Comparison of ENCODE assay signal across 7 mouse cellular contexts in the genomic region with DNA sequence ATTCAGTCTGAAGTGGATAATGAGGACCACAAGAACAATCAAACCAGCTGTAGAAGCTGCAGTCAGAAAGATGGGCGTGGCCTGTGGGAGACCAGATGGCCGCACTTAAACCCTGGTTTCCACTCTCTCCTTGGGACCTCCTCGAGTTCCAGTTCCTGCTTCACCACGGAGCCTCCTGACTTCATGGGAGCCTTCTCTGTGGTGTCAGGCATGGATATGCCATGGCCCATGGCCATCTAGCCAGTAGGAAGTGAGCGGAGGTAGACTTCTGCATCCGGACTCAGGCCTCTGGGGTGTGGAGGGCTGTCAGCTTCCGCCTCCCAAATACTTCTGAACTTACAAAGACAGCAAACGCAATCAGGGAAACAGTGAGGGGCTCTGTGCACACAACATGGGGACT.
DNase-seq lines count a peak whose midpoint lies in the region; ATAC-seq and TF ChIP-seq lines count a peak whose summit lies in the region.

No protein-coding gene starts in this region.

- H3K4me1 ChIP-seq in forebrain, embryonic 15.5 days: peaks cover 59% of the 10 kb centered on the region
- H3K4me1 ChIP-seq in liver, embryonic 13.5 days (replicated peaks): peaks cover 12% of the 10 kb centered on the region
- H3K4me1 ChIP-seq in midbrain, postnatal 0 days (ENCODE audit: insufficient read depth, low read length): no peaks in the 10 kb centered on the region

- peak overlapping the region; percentile 71 for H3K27ac ChIP-seq in forebrain, embryonic 15.5 days (replicated peaks)
- peak overlapping the region; percentile 53 for H3K27ac ChIP-seq in liver, embryonic 13.5 days
- no peak overlapping the region for H3K27ac ChIP-seq in midbrain, postnatal 0 days (ENCODE audit: low read depth, low read length)

- no peaks in the 10 kb centered on the region for H3K27me3 ChIP-seq in forebrain, embryonic 15.5 days
- no peaks in the 10 kb centered on the region for H3K27me3 ChIP-seq in liver, embryonic 13.5 days
- no peaks in the 10 kb centered on the region for H3K27me3 ChIP-seq in midbrain, postnatal 0 days (ENCODE audit: insufficient read depth, low read length)

- TF ChIP-seq CTCF in midbrain, postnatal 0 days (IDR thresholded peaks at IDR 0.05): no peak

- WGBS in forebrain, embryonic 15.5 days: 62% methylated on average over 8 of the region's 8 CpGs
- 17% methylated on average over 8 of the region's 8 CpGs for WGBS in liver, embryonic 13.5 days (ENCODE audit: insufficient replicate concordance)
- 80% methylated on average over 8 of the region's 8 CpGs for WGBS in midbrain, postnatal 0 days

- no peaks in the 10 kb centered on the region for H3K36me3 ChIP-seq in forebrain, embryonic 15.5 days
- H3K36me3 ChIP-seq in liver, embryonic 13.5 days: no peaks in the 10 kb centered on the region
- no peaks in the 10 kb centered on the region for H3K36me3 ChIP-seq in midbrain, postnatal 0 days (ENCODE audit: insufficient read depth, low read length)

- DNase-seq in right cerebral cortex, postnatal 10 days (ENCODE audit: low spot score in 2 of 2): peak; percentile 49 to 72
- DNase-seq in right cerebral cortex, adult 2 months (ENCODE audit: low spot score in 2 of 2): no peak
- DNase-seq in liver, embryonic 13.5 days: peak; percentile 5
- DNase-seq in spleen, postnatal 14 days (ENCODE audit: low spot score in 2 of 2): peak; percentile 17 to 23
- DNase-seq in midbrain, postnatal 0 days (ENCODE audit: low spot score): no peak
- DNase-seq in urinary bladder, postnatal 10 days (ENCODE audit: low spot score): no peak

- no peak; the same call in 1 of the 2 replicates for ATAC-seq in forebrain, embryonic 15.5 days (replicated peaks)
- ATAC-seq in liver, embryonic 13.5 days (ENCODE audit: low read depth): peak; percentile 63
- ATAC-seq in midbrain, postnatal 0 days (ENCODE audit: low FRiP score): no peak

- no peaks in the 10 kb centered on the region for H3K9me3 ChIP-seq in forebrain, embryonic 15.5 days
- no peaks in the 10 kb centered on the region for H3K9me3 ChIP-seq in liver, embryonic 13.5 days (replicated peaks)
- no peaks in the 10 kb centered on the region for H3K9me3 ChIP-seq in midbrain, postnatal 0 days (ENCODE audit: low read length)

- no peak overlapping the region for H3K4me3 ChIP-seq in forebrain, embryonic 15.5 days
- H3K4me3 ChIP-seq in liver, embryonic 13.5 days (replicated peaks): no peak overlapping the region
- no peak overlapping the region for H3K4me3 ChIP-seq in midbrain, postnatal 0 days (ENCODE audit: low read depth, low read length)

- no peak overlapping the region for H3K9ac ChIP-seq in forebrain, embryonic 15.5 days (replicated peaks)
- H3K9ac ChIP-seq in liver, embryonic 13.5 days: no peak overlapping the region
- no peak overlapping the region for H3K9ac ChIP-seq in midbrain, postnatal 0 days (replicated peaks; ENCODE audit: low read length, poor library complexity, severe bottlenecking)

- no peak overlapping the region for H3K4me2 ChIP-seq in forebrain, embryonic 15.5 days (replicated peaks)
- peak overlapping the region; percentile 19 for H3K4me2 ChIP-seq in liver, embryonic 13.5 days
- H3K4me2 ChIP-seq in midbrain, postnatal 0 days (ENCODE audit: low read depth, low read length, poor library complexity, severe bottlenecking): no peak overlapping the region

Comparison
In these comparisons a context has a peak if more than half of its experiments do, and no peak if none do; other contexts are left out.
1. DNase-seq: peak in right cerebral cortex, postnatal 10 days (2 of 2), liver, embryonic 13.5 days (single experiment) and spleen, postnatal 14 days (2 of 2); none in right cerebral cortex, adult 2 months (0 of 2), midbrain, postnatal 0 days (single experiment) and urinary bladder, postnatal 10 days (single experiment).